Mouse (Mus musculus): ENCODE results near the gene Ciapin1. TPM values are rescaled to one million over a fixed set of nuclear protein-coding genes. Genes with fewer than 3 reads are reported as not detected.

Gene Ciapin1
- polyA plus RNA-seq, 2 experiments from 2014 or later = 93.7 to 120 TPM

DNA sequence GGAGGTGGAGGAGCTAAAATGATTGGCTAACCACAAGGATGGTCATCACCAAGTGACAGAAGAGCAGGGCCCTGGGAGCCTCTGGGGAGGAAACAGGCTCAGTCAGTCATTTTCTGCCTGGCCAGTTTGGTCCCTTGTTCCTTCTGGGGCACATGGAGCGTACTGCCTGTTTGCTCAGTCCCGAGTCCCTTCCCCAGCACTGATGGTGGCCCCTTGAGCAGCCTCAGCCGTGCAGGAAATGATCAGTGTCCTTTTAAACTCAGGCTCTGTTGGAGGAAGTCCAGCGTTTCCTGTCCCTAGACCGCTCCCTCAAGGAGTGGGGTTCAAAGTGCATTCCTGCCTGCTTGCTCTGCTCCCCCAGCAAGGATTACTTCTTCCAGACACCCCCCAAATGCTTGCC lies 59.7 kb downstream of the Ciapin1 start:
- ATAC-seq = no peak

- no peak for ATAC-seq
Observed at GRCm38 (mm10) chr8:94778036-94778435, 60.1 kb downstream of the Ciapin1 start.

- no peak for ATAC-seq
Observed at GRCm38 (mm10) chr8:94776346-94776745, 61.8 kb downstream of the Ciapin1 start.

- ATAC-seq = no peak
Observed at GRCm38 (mm10) chr8:94774601-94775000, 63.6 kb downstream of the Ciapin1 start.

DNA sequence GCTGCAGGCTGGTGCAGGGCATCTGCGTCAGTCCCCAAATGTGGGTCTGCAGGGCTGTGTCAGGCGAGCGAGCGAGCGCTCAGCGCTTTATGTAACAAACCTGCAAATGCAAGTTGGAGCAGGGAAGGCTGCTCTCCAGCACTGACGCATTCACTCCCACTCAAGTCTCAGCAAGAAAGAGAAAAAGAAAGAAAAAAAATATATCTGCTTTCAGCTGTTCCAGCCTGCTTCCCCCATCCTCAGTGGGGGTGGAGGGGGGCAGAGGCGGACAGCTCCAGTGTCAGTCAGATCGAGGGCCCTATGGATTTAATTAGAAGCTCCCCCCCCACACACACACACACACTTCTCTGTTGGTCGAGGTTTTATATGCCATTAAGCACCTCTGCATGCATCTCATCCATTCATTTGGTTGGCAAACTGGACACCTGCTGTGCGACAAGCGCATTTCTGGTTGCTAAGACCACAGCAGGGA lies 64.4 kb downstream of the Ciapin1 start:
- ATAC-seq = no peak

GRCm38 (mm10) chr8:94773048-94773447 lies 65.1 kb downstream of the Ciapin1 start:
- no peak for ATAC-seq

DNA sequence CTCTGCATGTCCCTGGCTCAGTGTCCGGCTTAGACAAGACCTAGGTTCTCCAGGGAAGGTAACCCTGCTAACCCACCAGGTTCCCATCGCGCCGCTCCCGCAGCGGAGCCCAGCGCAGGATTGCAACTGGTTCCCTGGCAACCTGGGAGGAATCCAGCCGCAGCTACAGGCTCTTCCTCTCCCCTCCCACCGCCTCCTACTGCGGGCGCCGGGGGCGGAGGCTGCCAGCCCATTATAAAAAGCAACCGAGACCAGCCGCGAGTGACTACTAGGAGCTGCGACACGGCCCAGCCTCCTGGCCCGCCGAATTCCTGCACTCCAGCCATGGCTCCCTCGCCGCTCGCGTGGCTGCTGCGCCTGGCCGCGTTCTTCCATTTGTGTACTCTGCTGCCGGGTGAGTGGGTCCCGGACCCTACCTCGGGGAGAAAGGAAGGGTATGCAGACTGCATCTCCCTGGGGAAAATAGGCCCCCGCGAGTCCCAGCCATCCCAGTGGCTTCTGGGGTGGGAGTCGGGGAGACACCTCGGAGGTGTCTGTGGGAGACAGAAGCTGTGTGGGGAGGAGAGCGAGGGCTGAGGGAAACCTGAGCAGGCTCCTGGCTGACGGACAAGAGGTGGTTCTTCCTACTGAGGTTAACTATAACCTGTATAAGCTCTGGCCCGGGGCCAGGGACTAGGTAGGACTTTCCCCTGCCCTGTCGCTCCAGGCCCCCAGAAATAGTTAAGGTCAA lies 66.1 kb downstream of the Ciapin1 start, which contains the start of gene Cx3cl1:
Gene Cx3cl1 (plus strand): TSS at position 69 of the 730 bp plus-strand sequence.
- ATAC-seq = no peak

DNA sequence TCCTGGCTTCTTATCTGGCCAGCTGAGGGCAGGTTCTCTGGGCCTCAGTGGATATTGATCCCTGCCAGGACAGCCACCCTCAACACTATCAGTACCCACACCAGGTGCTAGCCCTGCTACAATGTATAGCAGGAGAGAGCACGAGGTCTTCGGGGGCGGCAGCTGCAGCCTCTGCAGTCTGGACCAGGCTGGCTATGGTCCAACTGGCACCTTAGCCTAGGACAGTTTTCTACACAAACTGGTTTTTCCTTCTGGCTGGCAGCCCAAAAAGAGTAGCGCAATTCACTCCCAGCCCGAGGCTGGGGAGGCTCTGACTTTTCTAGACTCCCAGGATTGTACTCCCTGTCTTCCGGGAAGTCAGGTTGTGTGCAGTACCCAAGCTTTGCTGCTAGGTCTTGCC lies 67.2 kb downstream of the Ciapin1 start:
- ATAC-seq = no peak

Other genes starting within 250 kb of the Ciapin1 start
- 10 to 100 TPM; 26.4 to 26.8 TPM for gene Rspry1, start 236.4 kb downstream of the Ciapin1 start, polyA plus RNA-seq (2017; shearing (Covaris generic))
- gene Fam192a, start 236.4 kb downstream of the Ciapin1 start, polyA plus RNA-seq (2017; shearing (Covaris generic)) = 10 to 100 TPM; 49.0 to 65.0 TPM
- 10 to 100 TPM; 30.1 to 30.5 TPM for gene Arl2bp, start 171.8 kb downstream of the Ciapin1 start, polyA plus RNA-seq (2017; shearing (Covaris generic))
- under 1 TPM in 1 of 2 experiments, not detected in 1; 0.24 TPM for gene Pllp, start 142.1 kb downstream of the Ciapin1 start, polyA plus RNA-seq (2017; shearing (Covaris generic))
- under 1 TPM in 1 of 2 experiments, not detected in 1; 0.34 TPM for gene Ccl22, start 92.8 kb downstream of the Ciapin1 start, polyA plus RNA-seq (2017; shearing (Covaris generic))
- gene Cx3cl1, start 66.3 kb downstream of the Ciapin1 start, polyA plus RNA-seq (2017; shearing (Covaris generic)) = not detected
- gene Ccl17, start 27.9 kb downstream of the Ciapin1 start, polyA plus RNA-seq (2017; shearing (Covaris generic)) = under 1 TPM in 1 of 2 experiments, not detected in 1; 0.69 TPM
- 10 to 100 TPM; 34.1 to 40.2 TPM for gene Coq9, start within 50 bp of the Ciapin1 start, polyA plus RNA-seq (2017; shearing (Covaris generic))
- 100 to 1,000 TPM in 1 of 2 experiments, 10 to 100 TPM in 1; 89.2 to 117 TPM for gene Polr2c, start 19.1 kb upstream of the Ciapin1 start, polyA plus RNA-seq (2017; shearing (Covaris generic))
- gene Dok4, start 38.0 kb upstream of the Ciapin1 start, polyA plus RNA-seq (2017; shearing (Covaris generic)) = under 1 TPM; 0.17 to 0.36 TPM
- under 1 TPM; 0.20 to 0.57 TPM for gene Ccdc102a, start 79.7 kb upstream of the Ciapin1 start, polyA plus RNA-seq (2017; shearing (Covaris generic))
- gene Adgrg5, start 85.3 kb upstream of the Ciapin1 start, polyA plus RNA-seq (2017; shearing (Covaris generic)) = 1 to 10 TPM; 1.3 to 1.4 TPM
- gene Adgrg1, start 136.4 kb upstream of the Ciapin1 start, polyA plus RNA-seq (2017; shearing (Covaris generic)) = 1 to 10 TPM; 1.8 to 2.8 TPM
- under 1 TPM; 0.21 to 0.41 TPM for gene Adgrg3, start 179.3 kb upstream of the Ciapin1 start, polyA plus RNA-seq (2017; shearing (Covaris generic))
- gene Drc7, start 216.7 kb upstream of the Ciapin1 start, polyA plus RNA-seq (2017; shearing (Covaris generic)) = not detected
- 10 to 100 TPM; 10.8 to 14.4 TPM for gene Katnb1, start 242.8 kb upstream of the Ciapin1 start, polyA plus RNA-seq (2017; shearing (Covaris generic))